Mouse (Mus musculus) c-Kit-positive CD71-negative TER-119-negative erythroid progenitor cells, embryonic 14.5 days (primary cell): ENCODE data around the gene Snrpd3.
"Not testable (repeated sequence)": the region's sequence is repeated elsewhere in the genome, so short reads cannot be mapped to it uniquely, and the experiment has no call there.

Experiments
- DNase-seq: peaks from one replicate; pipeline ENCODE4 v3.0.0-alpha.2; 2013; ENCODE audit warnings: low read depth

Gene Snrpd3

GRCm38 (mm10) chr10:75535423-75535822 lies 18.1 kb downstream of the Snrpd3 start:
- no peak for DNase-seq

GRCm38 (mm10) chr10:75536123-75536522 lies 18.8 kb downstream of the Snrpd3 start:
- DNase-seq, result no peak

DNA sequence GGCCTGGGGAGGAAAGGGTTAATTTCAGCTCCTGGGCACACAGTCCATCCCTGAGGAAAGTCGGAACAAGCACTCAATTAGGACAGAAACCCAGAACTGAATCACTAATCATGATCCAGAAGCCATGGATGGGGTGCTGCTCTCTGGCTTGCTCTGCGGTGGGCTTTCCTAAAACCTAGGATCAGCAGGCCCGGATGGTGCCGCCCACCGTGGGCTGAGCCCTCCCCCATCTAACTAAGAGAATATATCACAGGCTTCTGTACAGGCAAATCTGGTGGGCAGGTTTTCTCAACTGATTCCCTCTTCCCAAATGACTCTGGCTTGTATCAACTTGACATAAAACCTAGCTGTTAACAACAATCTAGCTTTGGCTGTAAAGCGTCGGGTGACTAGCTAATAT lies 30.6 kb downstream of the Snrpd3 start:
- no peak for DNase-seq

DNA sequence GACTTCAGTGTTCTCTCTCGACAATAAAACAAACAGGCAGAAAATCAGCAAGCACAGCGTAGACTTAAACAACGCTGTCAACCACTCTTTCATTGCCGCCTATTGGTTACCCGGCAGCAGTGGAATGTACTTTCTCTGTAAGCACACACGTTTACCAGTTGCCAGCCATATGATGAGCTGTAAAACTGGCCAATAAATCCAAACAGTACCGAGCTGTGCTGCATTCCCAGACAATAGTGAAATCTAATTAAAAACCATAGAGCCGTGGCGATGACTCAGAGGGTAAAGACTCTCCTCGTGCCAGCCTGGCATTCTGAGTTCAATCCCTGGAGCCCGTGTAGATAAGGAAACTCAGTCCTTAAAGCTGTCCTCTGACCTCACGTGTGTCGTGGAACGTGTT lies 31.1 kb downstream of the Snrpd3 start:
- no peak for DNase-seq

DNA sequence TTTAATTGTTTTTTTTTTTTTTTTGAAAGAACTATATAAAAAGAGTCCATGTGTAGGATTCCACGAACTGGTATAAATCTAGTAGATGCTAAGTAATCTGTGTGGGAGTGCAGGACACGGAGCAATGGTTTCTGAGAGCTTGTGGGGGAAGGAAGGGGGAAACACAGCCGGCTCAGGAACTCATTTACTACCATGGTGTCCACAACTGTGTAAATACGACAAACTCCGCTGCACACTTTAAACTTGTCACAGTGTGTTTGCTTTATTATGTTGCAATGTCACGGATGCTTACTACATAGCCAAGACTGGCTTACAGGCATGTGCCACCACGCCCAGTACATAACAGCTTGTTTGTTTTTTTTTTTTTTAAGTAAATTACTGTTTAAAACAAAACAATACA lies 32.5 kb downstream of the Snrpd3 start:
- no peak for DNase-seq

DNA sequence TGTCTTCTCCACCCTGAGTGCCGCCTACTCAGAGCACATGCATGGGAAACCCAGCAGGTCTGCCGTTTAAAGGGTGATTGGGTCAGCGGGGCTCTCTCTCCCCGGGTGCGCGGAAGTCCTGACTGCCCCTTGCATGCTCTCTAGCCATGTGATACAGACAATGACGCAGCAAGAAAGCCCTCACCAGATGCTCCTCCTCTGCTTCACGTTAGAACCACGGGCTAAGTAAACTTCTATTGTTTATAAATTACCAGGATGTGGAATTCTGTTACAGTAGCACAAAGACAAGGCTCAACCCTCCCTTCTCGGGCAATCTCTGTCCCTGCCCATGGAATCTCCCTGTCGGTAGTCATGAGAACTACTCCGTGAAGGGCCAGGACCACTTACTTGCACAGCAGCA lies 33.8 kb downstream of the Snrpd3 start:
- no peak for DNase-seq

DNA sequence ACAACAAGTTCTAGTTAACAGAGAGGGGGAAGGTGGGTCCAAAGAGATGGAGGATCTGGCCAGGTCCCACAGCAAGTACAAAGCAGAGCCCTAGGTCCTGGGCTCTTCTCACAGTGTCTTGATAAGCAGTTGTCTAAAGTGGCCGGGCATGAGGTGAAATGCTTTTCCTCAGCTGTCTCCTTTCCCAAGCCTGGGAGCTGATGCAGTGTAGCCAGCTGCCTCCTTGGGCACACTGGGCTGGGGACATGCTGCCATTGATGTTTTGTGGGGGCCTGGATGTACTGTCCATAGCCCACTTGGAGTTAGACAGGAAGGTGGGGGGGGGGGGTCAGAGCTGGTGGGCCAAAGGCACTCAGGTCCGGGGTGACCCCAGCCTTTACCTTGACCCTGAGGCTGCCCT lies 34.8 kb downstream of the Snrpd3 start:
- no peak for DNase-seq

DNA sequence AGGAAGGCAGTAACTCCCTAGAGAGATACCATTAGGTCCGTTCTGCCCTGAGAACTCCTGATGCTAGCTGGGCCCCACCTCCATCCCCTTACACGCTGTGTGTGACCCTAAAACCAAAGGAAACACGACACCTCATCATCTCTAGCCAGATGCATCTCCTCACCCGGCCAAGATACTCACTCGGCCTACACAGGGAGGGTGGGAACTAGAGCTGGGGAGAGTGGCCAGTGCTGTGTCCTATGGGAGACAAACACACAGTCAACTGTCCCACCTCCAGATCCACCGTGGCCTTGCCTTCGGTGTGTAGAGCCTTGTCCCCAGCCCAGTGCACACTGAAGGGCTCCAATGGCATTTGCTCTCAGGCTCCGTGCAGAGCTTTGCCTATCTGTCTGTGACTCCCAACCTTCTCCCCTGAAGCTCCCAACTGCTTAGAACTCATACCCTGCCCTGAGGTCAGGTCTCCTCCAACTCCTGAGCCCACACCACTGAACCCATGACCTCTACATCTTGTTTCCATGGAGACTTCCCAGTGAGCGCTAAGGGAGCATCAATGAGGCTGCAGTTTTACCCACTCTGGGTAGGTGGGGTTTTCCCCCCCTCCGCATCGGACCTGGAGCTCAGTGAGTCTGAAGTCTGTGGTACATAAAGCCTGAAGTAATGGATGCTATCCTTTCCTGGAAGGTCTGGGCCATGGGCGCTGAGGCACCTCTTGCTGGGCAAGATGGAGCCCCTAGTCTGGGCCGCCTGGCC lies 35.5 kb downstream of the Snrpd3 start:
- no peak for DNase-seq

DNA sequence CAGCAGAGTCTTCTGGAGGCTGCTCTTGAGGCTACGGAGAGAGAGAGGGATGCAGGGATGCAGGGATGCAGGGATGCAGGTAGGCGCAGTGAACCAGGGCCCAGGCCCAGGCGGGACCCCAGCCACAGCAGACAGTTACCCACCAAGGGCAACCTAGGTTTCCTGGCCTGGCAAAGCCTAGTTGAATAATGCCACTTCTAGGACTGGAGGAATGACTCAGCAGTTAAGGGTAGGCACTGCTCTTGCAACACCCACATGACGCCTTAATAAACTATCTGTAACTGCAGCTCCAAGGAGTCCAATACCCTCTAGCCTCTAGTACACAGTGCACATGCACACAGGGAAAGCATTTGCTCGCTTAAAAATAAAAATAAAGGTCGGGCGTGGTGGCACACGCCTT lies 36.7 kb downstream of the Snrpd3 start:
- no peak for DNase-seq

GRCm38 (mm10) chr10:75555557-75555956 lies 38.2 kb downstream of the Snrpd3 start:
- no peak for DNase-seq

DNA sequence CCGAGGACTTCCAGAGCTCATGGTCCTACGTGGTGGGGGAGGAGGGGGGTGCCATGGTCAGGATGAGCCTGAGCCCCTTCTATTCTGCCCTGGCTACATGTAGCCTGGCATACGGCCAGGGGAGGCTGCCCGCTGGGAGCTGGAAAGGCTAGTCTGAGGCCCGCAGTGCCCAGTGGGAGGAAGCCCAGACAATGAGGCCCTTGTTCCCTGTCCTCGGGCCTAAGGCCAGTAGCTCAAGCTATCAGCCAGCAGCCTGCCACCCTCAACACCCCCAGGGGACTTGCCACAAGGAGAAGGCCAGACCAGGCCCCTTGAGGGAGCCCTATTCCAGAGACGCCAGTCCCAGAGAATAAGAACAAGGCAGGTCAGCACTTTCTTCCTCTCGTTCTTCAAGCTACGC lies 38.7 kb downstream of the Snrpd3 start:
- no peak for DNase-seq

- DNase-seq, result no peak
These were observed 41.2 kb downstream of the Snrpd3 start for GRCm38 (mm10) chr10:75558515-75558914.

- no peak for DNase-seq
These were observed 41.8 kb downstream of the Snrpd3 start for GRCm38 (mm10) chr10:75559041-75559675.

DNA sequence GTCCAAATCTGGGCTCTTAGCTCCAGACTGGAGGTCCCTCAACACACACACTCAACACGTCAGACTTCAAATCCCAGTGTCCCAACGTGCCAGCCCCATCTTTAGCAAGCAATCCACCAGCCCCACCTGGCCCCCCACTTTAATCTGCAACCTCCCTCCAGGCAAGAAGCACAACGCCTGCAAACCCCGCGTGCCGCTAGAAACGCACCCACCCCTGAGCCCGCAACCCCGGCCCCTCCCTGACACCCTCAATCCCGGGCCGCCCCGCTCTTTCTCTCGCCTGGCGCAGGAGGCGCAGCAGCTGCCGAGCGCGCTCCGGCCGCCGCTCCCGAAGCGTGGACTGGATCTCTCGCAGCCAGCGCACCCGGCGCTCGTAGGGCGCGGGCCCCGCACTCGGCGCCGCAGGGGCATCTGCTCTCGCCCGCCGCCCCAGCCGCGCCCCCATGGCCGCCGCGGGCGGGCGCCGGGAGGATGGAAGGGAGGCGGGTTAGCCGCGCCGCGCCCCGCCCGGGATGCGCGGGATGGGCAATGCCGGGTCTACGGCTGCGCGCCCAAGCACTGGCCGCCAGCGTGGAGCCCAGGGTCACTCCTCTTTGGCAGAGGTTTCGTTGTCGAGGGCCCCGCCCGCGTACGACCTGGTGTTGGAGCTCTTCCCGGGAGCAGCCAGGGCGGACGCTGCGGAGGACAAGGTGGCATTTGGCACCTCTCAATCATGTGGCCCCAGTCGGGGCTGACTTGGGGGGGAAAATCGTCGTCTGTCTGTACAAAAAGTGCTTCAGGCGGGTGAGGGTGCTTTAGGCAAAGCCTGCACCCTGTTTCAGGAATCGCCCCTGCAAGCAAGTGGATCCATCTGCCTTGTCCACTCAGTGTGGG lies 42.6 kb downstream of the Snrpd3 start, which contains the start of gene Lrrc75b:
Gene Lrrc75b, minus strand, starts transcription at position 655 of the 873 bp plus-strand sequence.
- DNase-seq, result no peak

GRCm38 (mm10) chr10:75560549-75560899 lies 43.2 kb downstream of the Snrpd3 start:
- DNase-seq, result no peak

- no peak for DNase-seq
These were observed 43.8 kb downstream of the Snrpd3 start, which contains the start of gene Ggt1 for GRCm38 (mm10) chr10:75561071-75561654. Ggt1 (plus strand) TSS chr10:75561604.

DNA sequence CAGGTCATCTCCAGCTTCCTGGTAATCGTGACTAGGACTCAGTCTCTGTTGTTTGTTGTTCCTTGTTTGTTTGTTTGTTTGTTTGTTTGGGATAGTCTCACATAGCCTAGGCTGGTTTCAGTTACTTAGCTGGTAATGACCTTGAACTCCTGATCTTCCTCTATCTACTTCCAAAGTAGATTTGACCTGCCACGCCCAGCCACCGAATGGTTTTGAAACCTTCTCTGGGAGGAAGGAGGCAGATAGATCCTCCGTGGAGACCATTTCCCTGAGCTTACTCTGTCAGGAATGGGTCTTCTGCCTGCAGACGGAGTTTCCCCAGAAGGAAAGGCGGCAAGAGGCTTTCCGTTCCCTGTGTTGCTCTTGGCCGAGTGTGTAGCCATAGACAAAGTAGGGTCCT lies 45.2 kb downstream of the Snrpd3 start:
- no peak for DNase-seq

DNA sequence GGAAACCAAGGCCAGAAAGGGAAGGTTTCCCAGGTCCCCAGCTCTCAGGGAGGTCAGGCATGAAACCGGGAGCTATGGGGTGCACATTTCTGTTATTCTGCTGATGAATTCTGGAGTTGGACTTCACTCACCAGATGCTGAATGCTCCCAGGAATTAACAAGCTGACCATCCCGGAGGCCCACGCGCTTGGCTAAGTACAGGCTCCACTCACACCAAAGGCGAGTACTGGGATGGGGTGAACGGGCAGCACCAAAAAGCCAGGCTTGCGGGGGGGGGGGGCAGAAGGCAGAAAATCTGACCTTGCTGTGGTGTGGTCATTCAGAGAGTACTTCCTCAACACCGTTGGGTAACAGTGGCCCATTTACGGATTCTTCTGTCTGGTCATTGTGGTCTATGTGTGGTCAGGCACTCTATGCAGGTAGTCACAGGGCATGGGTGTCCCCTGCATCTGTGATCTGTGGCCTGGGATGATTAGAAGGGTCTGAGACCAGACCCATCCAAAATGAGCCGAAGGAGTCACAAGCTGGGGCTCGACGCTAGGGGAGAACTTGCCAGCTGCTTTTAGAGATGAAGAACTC lies 47.4 kb downstream of the Snrpd3 start:
- no peak for DNase-seq

GRCm38 (mm10) chr10:75565436-75565835 lies 48.1 kb downstream of the Snrpd3 start:
- DNase-seq, result no peak

- no peak for DNase-seq
These were observed 48.6 kb downstream of the Snrpd3 start for GRCm38 (mm10) chr10:75565906-75566305.

- DNase-seq, result no peak
These were observed 49.0 kb downstream of the Snrpd3 start for GRCm38 (mm10) chr10:75566321-75566720.

DNA sequence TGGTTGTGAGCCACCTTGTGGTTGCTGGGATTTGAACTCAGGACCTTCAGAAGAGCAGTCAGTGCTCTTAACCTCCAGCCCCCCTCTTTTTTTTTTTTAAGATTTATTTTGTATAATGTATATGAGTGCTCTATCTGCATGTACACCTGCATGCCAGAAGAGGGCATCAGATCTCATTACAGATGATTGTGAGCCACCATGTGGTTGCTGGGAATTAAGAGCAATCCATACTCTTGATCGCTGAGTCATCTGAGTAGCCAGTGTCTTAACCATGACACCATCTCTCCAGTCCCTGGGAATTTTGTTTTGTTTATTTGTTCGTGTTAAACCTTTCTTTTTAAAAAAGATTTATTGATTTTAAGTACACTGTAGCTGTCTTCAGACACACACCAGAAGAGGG lies 49.4 kb downstream of the Snrpd3 start:
- not testable (repeated sequence) for DNase-seq
